ENCODE assay signal across 8 mouse cellular contexts in the genomic region with DNA sequence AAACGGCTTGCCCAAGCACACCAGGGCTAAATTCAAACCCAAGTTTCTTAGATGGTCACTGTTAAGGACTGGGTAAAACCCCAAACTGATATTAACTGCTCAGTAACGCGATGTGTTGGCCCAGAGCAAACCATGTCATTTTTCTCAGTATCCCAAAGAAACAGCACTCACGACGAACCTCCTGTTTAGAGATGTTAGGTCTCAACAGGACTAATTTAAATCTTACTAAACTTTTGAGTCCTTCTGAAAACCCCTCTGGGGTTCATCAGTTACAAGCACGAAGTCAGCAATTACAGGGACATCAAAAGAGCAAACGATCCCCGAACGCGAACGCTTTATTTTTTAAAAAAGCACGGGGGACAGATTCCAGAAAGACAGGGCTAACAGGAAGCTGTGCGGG. TPM values are rescaled to one million over a fixed set of nuclear protein-coding genes. Genes with fewer than 3 reads are reported as not detected.
DNase-seq lines count a peak whose midpoint lies in the region; ATAC-seq lines count a peak whose summit lies in the region.

No protein-coding gene starts in this region.

- DNase-seq in kidney, postnatal 4 days: no peak
- peak; percentile 52 for DNase-seq in adipocyte (ENCODE audit: low spot score)
- no peak for DNase-seq in urinary bladder, postnatal 25 days (ENCODE audit: low spot score)
- DNase-seq in left cerebral cortex, postnatal 10 days (ENCODE audit: extremely low spot score in 1 of 2, low spot score in 2 of 2): no peak
- no peak for DNase-seq in cerebellum, adult 18-20 months

- peak overlapping the region; percentile 84 for H3K9ac ChIP-seq in kidney, embryonic 15.5 days
- H3K9ac ChIP-seq in hindbrain, embryonic 12.5 days: peak overlapping the region; percentile 85
- peak overlapping the region; percentile 82 for H3K9ac ChIP-seq in midbrain, embryonic 13.5 days (replicated peaks)

- peaks cover 13% of the 10 kb centered on the region for H3K36me3 ChIP-seq in kidney, embryonic 15.5 days
- peaks cover 5% of the 10 kb centered on the region for H3K36me3 ChIP-seq in hindbrain, embryonic 12.5 days
- peaks cover 8% of the 10 kb centered on the region for H3K36me3 ChIP-seq in midbrain, embryonic 13.5 days

- 3% methylated on average over 13 of the region's 13 CpGs for WGBS in kidney, embryonic 15.5 days
- WGBS in hindbrain, embryonic 12.5 days: 3% methylated on average over 13 of the region's 13 CpGs
- 5% methylated on average over 13 of the region's 13 CpGs for WGBS in midbrain, embryonic 13.5 days

- peak overlapping the region; percentile 96 for H3K27ac ChIP-seq in kidney, embryonic 15.5 days
- peak overlapping the region; percentile 80 for H3K27ac ChIP-seq in hindbrain, embryonic 12.5 days
- peak overlapping the region; percentile 60 for H3K27ac ChIP-seq in midbrain, embryonic 13.5 days

- intact Hi-C loops in left cerebral cortex, postnatal 10 days (cut with DNase I): loop anchor here (5.0 kb wide), 1 partner anchor 152 kb away; no protein-coding TSS in a partner anchor

- peaks cover 27% of the 10 kb centered on the region for H3K4me1 ChIP-seq in kidney, embryonic 15.5 days
- H3K4me1 ChIP-seq in hindbrain, embryonic 12.5 days: peaks cover 18% of the 10 kb centered on the region
- peaks cover 25% of the 10 kb centered on the region for H3K4me1 ChIP-seq in midbrain, embryonic 13.5 days (replicated peaks)

- H3K4me2 ChIP-seq in kidney, embryonic 15.5 days: peak overlapping the region; percentile 74
- H3K4me2 ChIP-seq in hindbrain, embryonic 12.5 days (replicated peaks): peak overlapping the region; percentile 66
- H3K4me2 ChIP-seq in midbrain, embryonic 13.5 days (replicated peaks): peak overlapping the region; percentile 66

- no peaks in the 10 kb centered on the region for H3K27me3 ChIP-seq in kidney, embryonic 15.5 days
- H3K27me3 ChIP-seq in hindbrain, embryonic 12.5 days: no peaks in the 10 kb centered on the region
- no peaks in the 10 kb centered on the region for H3K27me3 ChIP-seq in midbrain, embryonic 13.5 days

- ATAC-seq in kidney, embryonic 15.5 days (replicated peaks; ENCODE audit: low FRiP score): no peak
- ATAC-seq in hindbrain, embryonic 12.5 days (ENCODE audit: low FRiP score): no peak
- no peak for ATAC-seq in midbrain, embryonic 13.5 days

- H3K4me3 ChIP-seq in kidney, embryonic 15.5 days (replicated peaks): peak overlapping the region; percentile 88
- H3K4me3 ChIP-seq in hindbrain, embryonic 12.5 days: peak overlapping the region; percentile 72
- H3K4me3 ChIP-seq in midbrain, embryonic 13.5 days (replicated peaks): peak overlapping the region; percentile 80

- H3K9me3 ChIP-seq in kidney, embryonic 15.5 days (replicated peaks): no peaks in the 10 kb centered on the region
- no peaks in the 10 kb centered on the region for H3K9me3 ChIP-seq in hindbrain, embryonic 12.5 days (replicated peaks)
- no peaks in the 10 kb centered on the region for H3K9me3 ChIP-seq in midbrain, embryonic 13.5 days

RNA-seq across cellular contexts. Expression of gene Spata1, which starts 0.6 kb away (rescaled TPM):
- 5.9 and 6.5 TPM in 2 replicates for polyA plus RNA-seq in kidney, embryonic 15.5 days (2015; fragmentation: Nextera tagmentation; extraction: Ambion mirVana)
- 6.8 and 8.7 TPM in 2 replicates for polyA plus RNA-seq in hindbrain, embryonic 12.5 days (2016; fragmentation: Nextera tagmentation; extraction: Ambion mirVana)
- 5.5 and 5.8 TPM in 2 replicates for polyA plus RNA-seq in midbrain, embryonic 13.5 days (2015; fragmentation: Nextera tagmentation; extraction: Ambion mirVana)
- total RNA-seq in left cerebral cortex, postnatal 10 days (2021): 1 to 10 TPM; 4.6 to 9.0 TPM

RNA-seq across cellular contexts. Expression of gene Gng5, which starts 0.6 kb away (rescaled TPM):
- polyA plus RNA-seq in kidney, embryonic 15.5 days (2015; fragmentation: Nextera tagmentation; extraction: Ambion mirVana): 951 and 1,101 TPM in 2 replicates
- polyA plus RNA-seq in hindbrain, embryonic 12.5 days (2016; fragmentation: Nextera tagmentation; extraction: Ambion mirVana): 727 and 828 TPM in 2 replicates
- polyA plus RNA-seq in midbrain, embryonic 13.5 days (2015; fragmentation: Nextera tagmentation; extraction: Ambion mirVana): 606 and 609 TPM in 2 replicates
- total RNA-seq in left cerebral cortex, postnatal 10 days (2021): 10 to 100 TPM; 49.6 to 51.3 TPM

RNA-seq across cellular contexts. Expression of gene Rpf1, which starts 22.2 kb away (rescaled TPM):
- 60.3 and 64.3 TPM in 2 replicates for polyA plus RNA-seq in kidney, embryonic 15.5 days (2015; fragmentation: Nextera tagmentation; extraction: Ambion mirVana)
- 55.3 and 61.5 TPM in 2 replicates for polyA plus RNA-seq in hindbrain, embryonic 12.5 days (2016; fragmentation: Nextera tagmentation; extraction: Ambion mirVana)
- polyA plus RNA-seq in midbrain, embryonic 13.5 days (2015; fragmentation: Nextera tagmentation; extraction: Ambion mirVana): 52.4 and 55.6 TPM in 2 replicates
- 10 to 100 TPM; 14.6 to 15.3 TPM for total RNA-seq in left cerebral cortex, postnatal 10 days (2021)

RNA-seq across cellular contexts. Expression of gene Ctbs, which starts 49.4 kb away (rescaled TPM):
- polyA plus RNA-seq in kidney, embryonic 15.5 days (2015; fragmentation: Nextera tagmentation; extraction: Ambion mirVana): 12.2 and 12.9 TPM in 2 replicates
- polyA plus RNA-seq in hindbrain, embryonic 12.5 days (2016; fragmentation: Nextera tagmentation; extraction: Ambion mirVana): 6.9 and 7.5 TPM in 2 replicates
- 4.2 and 4.6 TPM in 2 replicates for polyA plus RNA-seq in midbrain, embryonic 13.5 days (2015; fragmentation: Nextera tagmentation; extraction: Ambion mirVana)
- 1 to 10 TPM; 6.4 to 6.8 TPM for total RNA-seq in left cerebral cortex, postnatal 10 days (2021)
